Mouse (Mus musculus) thymus, adult 2 months (tissue): ENCODE measurements around the gene Defb47. TPM values are rescaled to one million over a fixed set of nuclear protein-coding genes. Genes with fewer than 3 reads are reported as not detected.

Experiments used
- DNase-seq: peaks from one replicate; pipeline ENCODE4 v3.0.0; 2021
- H3K27ac ChIP-seq: fragments of 200-500 bp; 2 replicates; pipeline ENCODE4 v1.5.1; 2012; ENCODE audit warnings: low read length, control low read depth; ENCODE audit not compliant: control insufficient read depth, insufficient read depth
- H3K27me3 ChIP-seq: fragments of 200-500 bp; 2 replicates; pipeline ENCODE4 v1.6.1; 2012; ENCODE audit warnings: mild to moderate bottlenecking, low read length, moderate library complexity, mixed read lengths; ENCODE audit not compliant: control insufficient read depth, insufficient read depth
- H3K36me3 ChIP-seq: fragments of 200-500 bp; 2 replicates; pipeline ENCODE4 v1.6.1; 2012; ENCODE audit warnings: mild to moderate bottlenecking, low read length, moderate library complexity; ENCODE audit not compliant: control insufficient read depth, insufficient read depth
- H3K4me1 ChIP-seq: fragments of 200-500 bp; replicated peaks from 2 replicates; pipeline ENCODE4 v1.6.1; 2012; ENCODE audit warnings: low read length; ENCODE audit not compliant: control insufficient read depth, insufficient read depth
- H3K4me3 ChIP-seq: fragments of 200-500 bp; 2 replicates; pipeline ENCODE4 v1.5.1; 2012; ENCODE audit warnings: mild to moderate bottlenecking, low read length, control low read depth, moderate library complexity; ENCODE audit not compliant: control insufficient read depth, insufficient read depth
- CTCF ChIP-seq: fragments of 200-500 bp; IDR thresholded peaks from 2 replicates; pipeline ENCODE4 v1.5.1; 2012; ENCODE audit warnings: mild to moderate bottlenecking, control low read depth, low read length, moderate library complexity, borderline replicate concordance; ENCODE audit not compliant: control insufficient read depth, poor library complexity, insufficient read depth; ENCODE audit errors: extremely low read depth
- POLR2A ChIP-seq: fragments of 200-500 bp; IDR thresholded peaks from 2 replicates; pipeline ENCODE4 v1.6.1; 2012; ENCODE audit warnings: mild to moderate bottlenecking, low read length, control low read depth, moderate library complexity; ENCODE audit not compliant: control insufficient read depth, poor library complexity, insufficient read depth; ENCODE audit errors: extremely low read depth
- WGBS: fragments of 180-500 bp; shearing (Covaris S2); methylation state at CpG from one replicate; pipeline ENCODE4 v1.1.7; 2018; 5-methylcytosine and 5-hydroxymethylcytosine counted together
- polyA plus RNA-seq: library from polyadenylated mRNA; depleted of rRNA; stranded (reverse); fragments of >200 nt; gene quantifications from 2 replicates; pipeline ENCODE4 v1.2.3, GENCODE M21; 2012; rRNA removed

The Defb47 gene
- polyA plus RNA-seq, 1 experiment, result not detected

GRCm38 (mm10) chr14:63013082-63013481 is 15.2 kb downstream of the Defb47 start:
- WGBS, result 76% methylated on average over 4 of the region's 4 CpGs
- no peak for DNase-seq
- no peaks in the 10 kb centered on the region for H3K27me3 ChIP-seq
- H3K36me3 ChIP-seq, result no peaks in the 10 kb centered on the region
- H3K4me1 ChIP-seq, result no peaks in the 10 kb centered on the region
- no peak overlapping the region for H3K27ac ChIP-seq
- H3K4me3 ChIP-seq, result no peak overlapping the region
- TF ChIP-seq POLR2A (no peak), CTCF (no peak)

- H3K36me3 ChIP-seq, result no peaks in the 10 kb centered on the region
- DNase-seq, result no peak
- H3K27me3 ChIP-seq, result no peaks in the 10 kb centered on the region
- H3K4me1 ChIP-seq, result no peaks in the 10 kb centered on the region
- no peak overlapping the region for H3K4me3 ChIP-seq
- TF ChIP-seq CTCF (no peak), POLR2A (no peak)
- 91% methylated on average over 4 of the region's 4 CpGs for WGBS
- H3K27ac ChIP-seq, result no peak overlapping the region
These were observed 16.8 kb downstream of the Defb47 start for GRCm38 (mm10) chr14:63014667-63015066.

GRCm38 (mm10) chr14:63020524-63021156 is 22.8 kb downstream of the Defb47 start:
- DNase-seq, result no peak
- no peaks in the 10 kb centered on the region for H3K4me1 ChIP-seq
- TF ChIP-seq CTCF, result no peak
- no peak for TF ChIP-seq POLR2A
- H3K36me3 ChIP-seq, result no peaks in the 10 kb centered on the region
- 65% methylated on average over 6 of the region's 6 CpGs for WGBS
- H3K4me3 ChIP-seq, result no peak overlapping the region
- no peak overlapping the region for H3K27ac ChIP-seq
- no peaks in the 10 kb centered on the region for H3K27me3 ChIP-seq

- Histone ChIP-seq H3K27me3 (no peaks in the 10 kb centered on the region), H3K36me3 (no peaks in the 10 kb centered on the region), H3K4me3 (no peak within 1 kb of the TSS), H3K4me1 (0 out of 2 replicates have a peak, but pooled peaks cover 2% of the 10 kb centered on the region), H3K27ac (no peak within 1 kb of the TSS)
- 80% methylated on average over 3 of the region's 3 CpGs for WGBS
- no peak for DNase-seq
- TF ChIP-seq CTCF (no peak), POLR2A (no peak)
These were observed 48.8 kb downstream of the Defb47 start, which contains the start of gene Defb42 for GRCm38 (mm10) chr14:63046691-63047090. Gene Defb42, plus strand, starts transcription at chr14:63046991.

GRCm38 (mm10) chr14:63049910-63050370 is 52.1 kb downstream of the Defb47 start, which contains the start of gene Defb30:
Gene Defb30, minus strand, starts transcription at chr14:63049960.
- Histone ChIP-seq H3K36me3 (no peaks in the 10 kb centered on the region), H3K27me3 (no peaks in the 10 kb centered on the region), H3K4me1 (0 out of 2 replicates have a peak, but pooled peaks cover 2% of the 10 kb centered on the region), H3K27ac (no peak within 1 kb of the TSS), H3K4me3 (no peak within 1 kb of the TSS)
- no peak for TF ChIP-seq POLR2A
- TF ChIP-seq CTCF, result no peak
- WGBS, result 70% methylated on average over 14 of the region's 14 CpGs
- no peak for DNase-seq

Other genes starting within 250 kb of the Defb47 start
- 8.8 and 14.0 TPM in 2 replicates for gene Ints6, start 236.9 kb upstream of the Defb47 start, polyA plus RNA-seq
- 15.3 and 15.5 TPM in 2 replicates for gene Wdfy2, start 160.4 kb upstream of the Defb47 start, polyA plus RNA-seq
- not detected in 2 replicates for gene Defb48, start 13.6 kb upstream of the Defb47 start, polyA plus RNA-seq
- not detected in 2 replicates for gene Defb43, start 13.7 kb downstream of the Defb47 start, polyA plus RNA-seq
- gene Defb42, start 48.9 kb downstream of the Defb47 start, polyA plus RNA-seq, result 1.6 and 1.8 TPM in 2 replicates
- not detected in 2 replicates for gene Defb30, start 51.9 kb downstream of the Defb47 start, polyA plus RNA-seq